Mouse (Mus musculus) forebrain, embryonic 12.5 days (tissue): Measurements from ENCODE around the gene Mep1a. TPM values are rescaled to one million over a fixed set of nuclear protein-coding genes. Genes with fewer than 3 reads are reported as not detected.
"Not testable (repeated sequence)": the region's sequence is repeated elsewhere in the genome, so short reads cannot be mapped to it uniquely, and the experiment has no call there.

Experiments
- ATAC-seq: fragments of 200-750 bp; cut with Nextera tagmentation; 2 replicates; pipeline ENCODE4 v1.8.0; 2017; ENCODE audit warnings: moderate TSS enrichment; ENCODE audit not compliant: low FRiP score
- H3K27ac ChIP-seq: fragments of 300-500 bp; sonication (generic); 2 replicates; pipeline ENCODE4 v1.5.1; 2016; ENCODE audit warnings: mild to moderate bottlenecking
- H3K27me3 ChIP-seq: fragments of 300-500 bp; sonication (generic); 2 replicates; pipeline ENCODE4 v1.6.1; 2016; ENCODE audit warnings: mild to moderate bottlenecking
- H3K36me3 ChIP-seq: fragments of 300-500 bp; sonication (generic); replicated peaks from 2 replicates; pipeline ENCODE4 v1.6.1; 2016; ENCODE audit warnings: mild to moderate bottlenecking
- H3K4me1 ChIP-seq: fragments of 300-500 bp; sonication (generic); 2 replicates; pipeline ENCODE4 v1.6.1; 2016
- H3K4me2 ChIP-seq: fragments of 300-500 bp; sonication (generic); 2 replicates; pipeline ENCODE4 v1.6.1; 2016; ENCODE audit warnings: mild to moderate bottlenecking, moderate library complexity
- H3K4me3 ChIP-seq: fragments of 300-500 bp; sonication (generic); replicated peaks from 2 replicates; pipeline ENCODE4 v1.5.1; 2016; ENCODE audit warnings: mild to moderate bottlenecking
- H3K9ac ChIP-seq: fragments of 300-500 bp; sonication (generic); 2 replicates; pipeline ENCODE4 v1.6.1; 2016; ENCODE audit warnings: mild to moderate bottlenecking
- H3K9me3 ChIP-seq: fragments of 300-500 bp; sonication (generic); 2 replicates; pipeline ENCODE4 v1.6.1; 2016
- WGBS: fragments of 180-500 bp; shearing (Covaris S2); methylation state at CpG from one replicate; pipeline ENCODE4 v1.1.7; 2016; 5-methylcytosine and 5-hydroxymethylcytosine counted together
- polyA plus RNA-seq: library from polyadenylated mRNA; unstranded; fragments of >200 nt; fragmentation: Nextera tagmentation; extraction: Ambion mirVana; gene quantifications from 2 replicates; pipeline ENCODE4 v1.2.1, GENCODE M21; 2016

Mep1a gene
- not detected in 2 replicates for polyA plus RNA-seq

DNA sequence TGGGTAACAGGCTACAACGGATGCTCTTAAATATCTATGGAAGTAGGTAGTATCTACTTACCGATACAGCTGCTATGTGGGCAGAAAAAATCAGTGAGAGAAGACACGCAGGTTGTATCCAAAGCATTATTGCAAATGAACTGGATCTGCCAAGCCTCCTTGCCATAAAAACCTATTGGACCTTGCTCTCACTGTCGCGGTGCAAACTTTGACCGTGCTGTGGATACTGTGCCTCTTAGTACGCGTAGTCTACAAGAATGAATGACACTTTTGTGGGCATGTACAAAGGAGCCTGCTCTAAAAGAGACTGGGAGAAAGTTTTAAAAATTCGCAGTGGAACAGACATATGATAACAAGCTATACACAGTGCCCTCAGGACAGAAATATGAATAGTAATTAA is at the start of gene Mep1a:
Gene Mep1a, minus strand, starts transcription at position 221 of the 400 bp plus-strand sequence.
- H3K27me3 ChIP-seq = no peaks in the 10 kb centered on the region
- no peaks in the 10 kb centered on the region for H3K4me1 ChIP-seq
- no peak within 1 kb of the TSS for H3K27ac ChIP-seq
- H3K4me2 ChIP-seq = no peak within 1 kb of the TSS
- H3K4me3 ChIP-seq = no peak within 1 kb of the TSS
- no peak for ATAC-seq
- WGBS = 87% methylated on average over 9 of the region's 9 CpGs
- no peaks in the 10 kb centered on the region for H3K36me3 ChIP-seq
- H3K9me3 ChIP-seq = no peaks in the 10 kb centered on the region
- no peak within 1 kb of the TSS for H3K9ac ChIP-seq

DNA sequence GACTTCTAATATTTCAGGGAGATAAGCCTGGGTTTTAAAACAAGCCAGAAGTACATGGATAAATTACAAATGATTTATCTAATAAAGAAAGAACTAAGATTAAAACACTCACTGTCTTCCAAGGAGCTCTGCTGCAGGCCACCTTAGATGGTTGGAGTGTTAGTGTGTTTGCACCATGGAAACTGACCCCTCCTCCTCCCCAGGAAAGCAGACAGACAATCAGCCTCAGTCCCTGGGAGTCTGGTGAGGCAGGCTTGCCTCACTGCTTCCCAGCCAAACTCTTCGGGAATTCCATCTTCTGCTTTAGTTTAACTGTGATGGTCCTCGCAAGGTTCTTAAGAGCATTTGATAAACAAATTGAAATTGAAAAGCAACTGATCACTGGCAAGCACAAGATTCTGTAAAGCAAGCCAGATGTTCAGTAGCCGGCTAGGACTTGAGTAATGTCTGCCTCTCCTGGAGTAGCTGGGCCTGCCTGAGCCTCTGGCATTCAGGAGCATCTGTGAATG is 48.6 kb upstream of the Mep1a start:
- H3K4me3 ChIP-seq = no peak overlapping the region
- no peak overlapping the region for H3K27ac ChIP-seq
- no peak overlapping the region for H3K9ac ChIP-seq
- peaks cover 4% of the 10 kb centered on the region; the same call in 1 of the 2 replicates for H3K4me1 ChIP-seq
- ATAC-seq = no peak
- H3K9me3 ChIP-seq = no peaks in the 10 kb centered on the region
- no peaks in the 10 kb centered on the region for H3K27me3 ChIP-seq
- no peaks in the 10 kb centered on the region for H3K36me3 ChIP-seq
- H3K4me2 ChIP-seq = no peak overlapping the region
- WGBS = 51% methylated on average over 3 of the region's 3 CpGs

DNA sequence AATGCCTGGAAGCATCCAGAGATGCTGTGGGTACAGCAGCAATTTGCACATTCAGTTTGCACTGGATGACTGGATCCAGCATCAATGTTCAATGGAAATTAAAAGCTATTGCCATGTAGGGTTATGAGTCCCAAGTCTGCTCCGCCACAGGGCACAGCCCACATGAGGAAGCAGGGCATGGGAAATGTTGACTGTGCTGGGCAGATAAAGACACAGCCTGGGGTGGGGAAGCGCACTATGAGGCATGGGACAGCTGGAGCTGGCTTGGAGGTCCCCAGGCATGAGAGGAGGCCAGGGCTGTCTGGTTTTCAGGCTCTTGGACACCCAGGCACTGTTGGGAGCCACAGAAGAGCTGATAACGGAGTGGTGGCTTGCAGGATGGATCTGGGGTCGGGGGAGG is 41.4 kb upstream of the Mep1a start:
- no peak for ATAC-seq
- no peak overlapping the region for H3K4me3 ChIP-seq
- H3K9me3 ChIP-seq = no peaks in the 10 kb centered on the region
- no peak overlapping the region for H3K9ac ChIP-seq
- no peaks in the 10 kb centered on the region for H3K4me1 ChIP-seq
- no peak overlapping the region for H3K27ac ChIP-seq
- H3K36me3 ChIP-seq = no peaks in the 10 kb centered on the region
- 88% methylated on average over 4 of the region's 4 CpGs for WGBS
- H3K27me3 ChIP-seq = no peaks in the 10 kb centered on the region
- no peak overlapping the region for H3K4me2 ChIP-seq

GRCm38 (mm10) chr17:43543539-43543938 is 40.9 kb upstream of the Mep1a start, which contains the start of gene Ankrd66:
TSS of gene Ankrd66 (minus strand) at chr17:43543639.
- no peak for ATAC-seq
- H3K4me2 ChIP-seq = no peak within 1 kb of the TSS
- H3K4me1 ChIP-seq = no peaks in the 10 kb centered on the region
- H3K9me3 ChIP-seq = no peaks in the 10 kb centered on the region
- H3K4me3 ChIP-seq = no peak within 1 kb of the TSS
- no peaks in the 10 kb centered on the region for H3K36me3 ChIP-seq
- H3K27ac ChIP-seq = no peak within 1 kb of the TSS
- WGBS = 78% methylated on average over 1 of the region's 1 CpGs
- H3K27me3 ChIP-seq = no peaks in the 10 kb centered on the region
- no peak within 1 kb of the TSS for H3K9ac ChIP-seq

DNA sequence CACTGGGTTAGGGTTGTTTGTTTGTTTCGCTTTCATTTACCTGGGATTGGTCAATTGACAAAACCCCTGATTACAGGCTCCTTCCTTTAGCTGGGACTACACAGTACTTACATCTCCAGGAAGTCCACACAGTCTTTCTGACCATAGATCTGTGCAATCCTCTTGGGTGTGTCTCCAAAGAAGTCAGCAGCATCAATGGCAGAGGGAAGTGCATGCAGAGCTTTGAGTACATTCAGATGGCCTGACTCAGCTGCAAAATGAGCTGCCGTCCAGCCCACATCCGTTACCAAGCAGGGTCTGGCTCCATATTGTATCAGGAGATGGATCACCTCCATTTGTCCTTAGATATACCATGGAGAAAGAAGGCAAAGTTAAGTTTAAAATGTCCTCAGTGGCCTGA is 36.2 kb upstream of the Mep1a start:
- H3K4me1 ChIP-seq = peaks cover 10% of the 10 kb centered on the region
- ATAC-seq = no peak
- H3K9ac ChIP-seq = no peak overlapping the region
- H3K27ac ChIP-seq = no peak overlapping the region
- H3K36me3 ChIP-seq = no peaks in the 10 kb centered on the region
- no peaks in the 10 kb centered on the region for H3K9me3 ChIP-seq
- H3K4me2 ChIP-seq = no peak overlapping the region
- WGBS = 93% methylated on average over 3 of the region's 3 CpGs
- no peak overlapping the region for H3K4me3 ChIP-seq
- H3K27me3 ChIP-seq = no peaks in the 10 kb centered on the region; the same call in 1 of the 2 replicates

DNA sequence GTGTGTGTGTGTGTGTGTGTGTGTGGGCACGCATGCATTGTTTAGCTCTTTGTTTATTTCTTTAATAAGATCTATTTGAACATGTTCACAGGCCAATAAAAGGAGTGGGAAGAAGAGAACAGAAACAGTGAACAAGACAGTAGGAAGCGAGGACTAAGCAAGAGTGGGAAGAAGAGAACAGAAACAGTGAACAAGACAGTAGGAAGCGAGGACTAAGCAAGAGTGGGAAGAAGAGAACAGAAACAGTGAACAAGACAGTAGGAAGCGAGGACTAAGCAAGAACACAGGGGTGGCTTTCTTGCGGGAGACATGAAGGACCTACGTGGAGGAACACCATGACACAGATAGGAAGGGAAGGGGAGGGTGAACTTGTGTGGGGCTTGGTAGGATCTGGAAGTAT is 34.2 kb upstream of the Mep1a start:
- H3K9me3 ChIP-seq, H3K36me3 ChIP-seq, H3K4me3 ChIP-seq, ATAC-seq, H3K9ac ChIP-seq, H3K4me2 ChIP-seq, H3K27ac ChIP-seq, H3K27me3 ChIP-seq: not testable (repeated sequence)
- H3K4me1 ChIP-seq = peaks cover 10% of the 10 kb centered on the region
- 92% methylated on average over 6 of the region's 6 CpGs for WGBS

DNA sequence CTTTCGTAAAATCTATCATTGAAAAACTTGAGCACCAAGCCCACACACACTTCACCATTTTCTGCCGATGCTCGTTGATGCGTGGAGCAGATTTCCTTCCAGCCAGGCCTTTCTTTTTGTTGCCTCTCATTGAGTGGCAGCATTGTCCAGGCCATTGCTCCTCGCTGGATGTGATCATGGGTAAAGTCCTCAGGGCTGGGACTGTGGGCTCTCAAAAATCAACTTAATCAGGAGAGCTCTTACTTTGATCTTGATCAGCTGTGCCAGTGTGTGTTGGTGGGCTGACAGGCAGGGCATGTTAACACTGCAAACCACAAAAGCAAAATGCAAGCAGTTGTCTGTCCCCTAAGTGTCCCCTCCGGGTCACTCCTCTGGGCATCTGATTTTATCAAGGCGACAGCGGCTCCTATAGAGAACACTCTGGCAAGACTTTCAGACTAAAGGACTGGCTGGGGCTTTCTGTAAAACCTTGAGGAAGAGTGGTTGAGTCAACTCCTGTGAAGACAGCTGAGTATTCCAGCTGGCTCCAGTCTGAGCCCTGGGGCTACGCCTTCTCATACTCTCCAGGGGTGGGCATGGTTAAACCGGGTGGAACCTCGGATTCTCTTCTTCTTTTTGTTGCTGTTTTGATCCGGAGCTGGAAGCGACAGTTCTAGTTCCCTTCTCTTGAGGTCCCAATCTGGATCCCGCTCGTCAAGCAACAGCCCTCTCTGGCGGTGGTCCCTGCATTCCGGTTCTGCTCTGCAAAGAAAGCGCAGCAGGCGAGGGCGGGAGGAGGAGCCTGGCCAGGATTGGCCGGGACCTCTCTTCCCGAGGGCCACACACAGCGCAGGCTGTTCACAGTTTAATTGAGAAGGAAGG is 32.0 kb upstream of the Mep1a start:
- Histone ChIP-seq H3K27me3 (no peaks in the 10 kb centered on the region; the same call in 1 of the 2 replicates), H3K9me3 (no peaks in the 10 kb centered on the region), H3K4me3 (peak overlapping the region; percentile 19; the same call in 1 of the 2 replicates), H3K27ac (no peak overlapping the region), H3K9ac (no peak overlapping the region), H3K4me2 (peak overlapping the region; percentile 51), H3K36me3 (no peaks in the 10 kb centered on the region), H3K4me1 (peaks cover 10% of the 10 kb centered on the region)
- ATAC-seq = peak; percentile 85
- WGBS = 4% methylated on average over 23 of the region's 23 CpGs

DNA sequence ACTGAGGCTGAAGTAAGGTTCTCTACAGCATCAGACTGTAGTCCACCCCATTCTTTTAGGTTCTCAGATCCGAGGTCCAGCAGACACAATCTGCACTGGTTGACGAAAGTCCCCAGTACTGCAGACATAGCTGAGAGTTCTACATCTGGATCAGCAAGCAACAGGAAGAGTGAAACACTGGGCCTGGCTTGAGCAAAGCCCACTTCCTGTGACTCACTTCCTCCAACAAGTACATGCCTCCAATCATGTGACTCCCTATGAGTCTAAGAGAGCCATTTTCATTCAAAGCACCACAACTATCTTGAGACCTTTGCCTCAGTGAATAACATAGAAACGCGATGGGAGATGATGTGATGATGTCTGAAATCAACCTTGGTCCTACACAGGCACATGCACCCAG is 28.6 kb upstream of the Mep1a start:
- H3K36me3 ChIP-seq = no peaks in the 10 kb centered on the region
- 91% methylated on average over 4 of the region's 4 CpGs for WGBS
- H3K4me1 ChIP-seq = peaks cover 10% of the 10 kb centered on the region
- H3K4me2 ChIP-seq = no peak overlapping the region
- H3K9ac ChIP-seq = no peak overlapping the region
- no peak overlapping the region for H3K27ac ChIP-seq
- H3K27me3 ChIP-seq = no peaks in the 10 kb centered on the region
- H3K9me3 ChIP-seq = no peaks in the 10 kb centered on the region
- no peak for ATAC-seq
- no peak overlapping the region for H3K4me3 ChIP-seq

- H3K27ac ChIP-seq = no peak overlapping the region
- no peak for ATAC-seq
- H3K36me3 ChIP-seq = no peaks in the 10 kb centered on the region
- no peak overlapping the region for H3K4me2 ChIP-seq
- no peak overlapping the region for H3K9ac ChIP-seq
- H3K27me3 ChIP-seq = no peaks in the 10 kb centered on the region
- peaks cover 10% of the 10 kb centered on the region for H3K4me1 ChIP-seq
- no peaks in the 10 kb centered on the region for H3K9me3 ChIP-seq
- H3K4me3 ChIP-seq = no peak overlapping the region
- 91% methylated on average over 2 of the region's 2 CpGs for WGBS
Observed at GRCm38 (mm10) chr17:43530507-43530906, 27.9 kb upstream of the Mep1a start.

GRCm38 (mm10) chr17:43520166-43520565 is 17.6 kb upstream of the Mep1a start:
- Histone ChIP-seq H3K27me3 (no peaks in the 10 kb centered on the region; the same call in 1 of the 2 replicates), H3K9me3 (no peaks in the 10 kb centered on the region), H3K4me3 (no peak overlapping the region), H3K27ac (no peak overlapping the region), H3K4me1 (no peaks in the 10 kb centered on the region), H3K36me3 (no peaks in the 10 kb centered on the region), H3K9ac (no peak overlapping the region), H3K4me2 (no peak overlapping the region)
- 93% methylated on average over 3 of the region's 3 CpGs for WGBS
- no peak for ATAC-seq

DNA sequence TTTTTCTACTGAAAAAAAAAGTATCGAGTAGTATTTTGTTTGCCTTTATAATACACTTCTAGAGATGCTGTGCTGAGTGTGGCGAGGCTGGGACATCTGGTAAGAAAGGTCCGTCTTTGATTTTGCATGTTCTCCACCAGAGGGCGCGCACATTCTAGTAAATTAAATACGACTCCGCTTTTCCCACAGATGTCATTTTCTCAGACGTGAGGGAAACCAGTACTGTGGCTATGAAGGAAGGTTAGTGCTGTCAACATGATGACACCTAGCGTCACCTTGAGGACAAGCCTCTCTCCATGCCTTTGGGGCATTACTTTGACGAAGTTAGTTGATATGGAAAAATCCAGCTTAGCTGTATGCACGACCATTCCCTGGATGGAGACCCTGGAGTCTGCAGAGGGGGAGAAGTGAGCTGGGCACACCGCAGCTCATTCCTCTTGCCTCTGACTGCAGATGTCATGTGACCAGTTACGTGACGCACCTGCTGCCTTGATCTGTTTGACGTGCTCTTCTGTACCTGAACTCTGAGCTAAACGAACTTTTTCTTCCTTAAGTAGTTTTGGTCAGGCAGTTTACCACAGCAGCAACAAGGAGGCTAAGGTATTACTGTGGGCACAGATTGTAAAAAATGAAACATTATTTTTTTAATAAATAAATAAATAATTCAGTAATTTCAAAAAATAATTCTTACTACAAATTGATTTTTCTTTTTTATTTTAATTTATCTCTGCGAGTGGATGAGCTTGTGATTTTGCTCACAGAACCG is 16.2 kb upstream of the Mep1a start:
- H3K27ac ChIP-seq = no peak overlapping the region
- no peak overlapping the region for H3K4me2 ChIP-seq
- H3K4me3 ChIP-seq = no peak overlapping the region
- H3K27me3 ChIP-seq = no peaks in the 10 kb centered on the region; the same call in 1 of the 2 replicates
- H3K36me3 ChIP-seq = no peaks in the 10 kb centered on the region
- WGBS = 35% methylated on average over 18 of the region's 18 CpGs
- no peaks in the 10 kb centered on the region for H3K9me3 ChIP-seq
- H3K9ac ChIP-seq = no peak overlapping the region
- ATAC-seq = peak; percentile 71
- no peaks in the 10 kb centered on the region for H3K4me1 ChIP-seq

- no peak overlapping the region for H3K27ac ChIP-seq
- WGBS = 34% methylated on average over 4 of the region's 4 CpGs
- ATAC-seq = peak; percentile 83; the same call in 1 of the 2 replicates
- no peaks in the 10 kb centered on the region for H3K4me1 ChIP-seq
- no peak overlapping the region for H3K4me2 ChIP-seq
- no peaks in the 10 kb centered on the region for H3K27me3 ChIP-seq
- H3K4me3 ChIP-seq = no peak overlapping the region
- no peaks in the 10 kb centered on the region for H3K36me3 ChIP-seq
- H3K9me3 ChIP-seq = no peaks in the 10 kb centered on the region
- no peak overlapping the region for H3K9ac ChIP-seq
Observed at GRCm38 (mm10) chr17:43510782-43511181, 8.2 kb upstream of the Mep1a start.
